Mouse (Mus musculus) stomach, postnatal 0 days (tissue): ENCODE measurements around the gene Tmem107. TPM values are rescaled to one million over a fixed set of nuclear protein-coding genes. Genes with fewer than 3 reads are reported as not detected.

Experiments used
- ATAC-seq: fragments of 200-750 bp; cut with Nextera tagmentation; 2 replicates; pipeline ENCODE4 v1.8.0; 2017; ENCODE audit not compliant: low FRiP score, low TSS enrichment
- DNase-seq: peaks from one replicate; pipeline ENCODE4 v3.0.0-alpha.2; 2016; ENCODE audit warnings: low spot score
- H3K27ac ChIP-seq: fragments of 300-500 bp; sonication (generic); replicated peaks from 2 replicates; pipeline ENCODE4 v1.5.1; 2014; ENCODE audit warnings: mild to moderate bottlenecking, control low read depth
- H3K27me3 ChIP-seq: fragments of 300-500 bp; sonication (generic); 2 replicates; pipeline ENCODE4 v1.6.1; 2014; ENCODE audit warnings: low read length; ENCODE audit not compliant: control insufficient read depth, insufficient read depth
- H3K36me3 ChIP-seq: fragments of 300-500 bp; sonication (generic); 2 replicates; pipeline ENCODE4 v1.6.1; 2014; ENCODE audit warnings: low read length, mixed read lengths; ENCODE audit not compliant: control insufficient read depth, insufficient read depth
- H3K4me1 ChIP-seq: fragments of 300-500 bp; sonication (generic); replicated peaks from 2 replicates; pipeline ENCODE4 v1.6.1; 2014; ENCODE audit warnings: antibody characterized with exemption; ENCODE audit not compliant: control insufficient read depth, insufficient read depth
- H3K4me2 ChIP-seq: fragments of 300-500 bp; sonication (generic); replicated peaks from 2 replicates; pipeline ENCODE4 v1.6.1; 2014; ENCODE audit warnings: low read depth, mild to moderate bottlenecking, control low read depth, moderate library complexity
- H3K4me3 ChIP-seq: fragments of 300-500 bp; sonication (generic); 2 replicates; pipeline ENCODE4 v1.5.1; 2014; ENCODE audit warnings: low read depth, low read length, control low read depth
- H3K9ac ChIP-seq: fragments of 300-500 bp; sonication (generic); 2 replicates; pipeline ENCODE4 v1.6.1; 2014; ENCODE audit warnings: mild to moderate bottlenecking, low read length, control low read depth, mixed read lengths
- H3K9me3 ChIP-seq: fragments of 300-500 bp; sonication (generic); 2 replicates; pipeline ENCODE4 v1.6.1; 2016; ENCODE audit warnings: low read length; ENCODE audit not compliant: control insufficient read depth
- CTCF ChIP-seq: IDR thresholded peaks from 2 replicates; pipeline ENCODE4 v1.5.1; 2016; ENCODE audit warnings: antibody characterized with exemption, low read depth, mild to moderate bottlenecking, moderate library complexity
- EP300 ChIP-seq: optimal IDR thresholded peaks from 2 replicates; pipeline ENCODE3; 2016; ENCODE audit warnings: antibody characterized with exemption
- WGBS: fragments of 180-500 bp; shearing (Covaris S2); extraction: QIAGEN DNeasy Blood & Tissue Kit; methylation state at CpG from one replicate; pipeline ENCODE4 v1.1.7; 2014; 5-methylcytosine and 5-hydroxymethylcytosine counted together
- polyA plus RNA-seq: library from polyadenylated mRNA; unstranded; fragments of >200 nt; fragmentation: Nextera tagmentation; extraction: Ambion mirVana; gene quantifications from 2 replicates; pipeline ENCODE4 v1.2.1, GENCODE M21; 2015

Gene Tmem107
- polyA plus RNA-seq, 1 experiment from 2014 or later, result 30.8 TPM

DNA sequence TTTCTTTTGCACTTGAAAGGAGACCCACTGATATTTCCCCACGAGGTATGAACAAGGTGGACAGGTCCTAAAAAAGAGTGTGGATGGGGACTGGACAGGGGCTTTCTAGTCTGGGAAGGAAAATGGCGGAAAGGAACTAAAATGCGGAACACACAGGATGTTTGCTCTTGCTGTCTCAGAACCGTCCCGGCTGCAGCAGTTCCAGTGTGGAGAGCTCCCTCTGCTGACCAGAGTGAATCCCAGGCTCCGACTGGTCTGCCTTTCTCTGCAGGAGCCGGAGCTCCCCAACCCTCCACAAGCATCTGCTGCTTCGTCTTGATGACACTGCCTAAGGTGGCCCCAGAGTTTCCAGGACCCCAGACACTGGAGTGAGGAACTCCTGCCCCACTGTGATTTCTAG, 34.8 kb upstream of the Tmem107 start:
- TF ChIP-seq EP300 (no peak), CTCF (peak; percentile 89)
- Histone ChIP-seq H3K27me3 (no peaks in the 10 kb centered on the region), H3K4me1 (no peaks in the 10 kb centered on the region; the same call in 1 of the 2 replicates), H3K9ac (no peak overlapping the region), H3K4me3 (no peak overlapping the region), H3K27ac (no peak overlapping the region; the same call in 1 of the 2 replicates), H3K4me2 (peak overlapping the region; percentile 44), H3K9me3 (no peaks in the 10 kb centered on the region), H3K36me3 (peaks cover 19% of the 10 kb centered on the region)
- ATAC-seq, result peak; percentile 70
- 4% methylated on average over 8 of the region's 8 CpGs for WGBS
- peak; percentile 88 for DNase-seq

DNA sequence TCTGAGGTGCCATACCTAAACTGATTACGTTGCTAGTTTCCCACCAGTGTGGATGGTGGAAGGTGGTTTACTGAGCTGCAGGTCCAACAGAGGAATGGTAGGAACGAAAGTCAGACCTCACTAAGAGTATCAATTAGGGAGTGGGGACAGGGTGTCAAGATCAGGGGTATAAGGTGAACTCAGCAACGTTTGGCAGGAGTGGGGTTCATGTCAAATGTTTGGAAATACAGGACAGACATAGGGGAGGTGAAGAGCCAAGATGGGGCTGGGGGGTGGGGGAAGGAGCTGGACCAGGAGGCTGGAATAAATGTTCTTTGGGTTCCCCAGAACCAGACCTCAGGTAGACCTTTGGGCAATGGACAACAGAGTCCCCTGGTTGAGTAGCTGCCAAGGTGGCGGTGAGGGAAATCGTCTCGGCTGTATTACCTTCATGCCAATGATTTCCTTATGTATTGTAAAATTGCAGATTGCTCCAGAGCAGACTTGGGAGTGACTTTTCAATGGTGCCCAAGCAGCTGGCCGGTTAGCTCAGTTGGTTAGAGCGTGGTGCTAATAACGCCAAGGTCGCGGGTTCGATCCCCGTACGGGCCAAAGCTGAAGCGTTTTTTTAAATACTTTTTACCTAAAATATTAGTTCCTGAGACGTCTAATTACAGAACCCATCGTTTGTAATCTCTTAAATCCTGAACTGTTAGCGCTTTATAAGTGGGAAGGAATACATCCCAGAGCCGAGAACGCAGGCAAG, 33.9 kb upstream of the Tmem107 start:
- H3K4me1 ChIP-seq, result no peaks in the 10 kb centered on the region; the same call in 1 of the 2 replicates
- H3K36me3 ChIP-seq, result peaks cover 14% of the 10 kb centered on the region
- 8% methylated on average over 20 of the region's 20 CpGs for WGBS
- peak overlapping the region; percentile 44 for H3K4me2 ChIP-seq
- H3K27me3 ChIP-seq, result no peaks in the 10 kb centered on the region
- DNase-seq (peak; percentile 84), ATAC-seq (peak; percentile 19; the same call in 1 of the 2 replicates)
- peak overlapping the region; percentile 45 for H3K4me3 ChIP-seq
- H3K9me3 ChIP-seq, result no peaks in the 10 kb centered on the region
- peak overlapping the region; percentile 27 for H3K9ac ChIP-seq
- peak overlapping the region; percentile 19; the same call in 1 of the 2 replicates for H3K27ac ChIP-seq
- TF ChIP-seq EP300 (no peak), CTCF (no peak)

DNA sequence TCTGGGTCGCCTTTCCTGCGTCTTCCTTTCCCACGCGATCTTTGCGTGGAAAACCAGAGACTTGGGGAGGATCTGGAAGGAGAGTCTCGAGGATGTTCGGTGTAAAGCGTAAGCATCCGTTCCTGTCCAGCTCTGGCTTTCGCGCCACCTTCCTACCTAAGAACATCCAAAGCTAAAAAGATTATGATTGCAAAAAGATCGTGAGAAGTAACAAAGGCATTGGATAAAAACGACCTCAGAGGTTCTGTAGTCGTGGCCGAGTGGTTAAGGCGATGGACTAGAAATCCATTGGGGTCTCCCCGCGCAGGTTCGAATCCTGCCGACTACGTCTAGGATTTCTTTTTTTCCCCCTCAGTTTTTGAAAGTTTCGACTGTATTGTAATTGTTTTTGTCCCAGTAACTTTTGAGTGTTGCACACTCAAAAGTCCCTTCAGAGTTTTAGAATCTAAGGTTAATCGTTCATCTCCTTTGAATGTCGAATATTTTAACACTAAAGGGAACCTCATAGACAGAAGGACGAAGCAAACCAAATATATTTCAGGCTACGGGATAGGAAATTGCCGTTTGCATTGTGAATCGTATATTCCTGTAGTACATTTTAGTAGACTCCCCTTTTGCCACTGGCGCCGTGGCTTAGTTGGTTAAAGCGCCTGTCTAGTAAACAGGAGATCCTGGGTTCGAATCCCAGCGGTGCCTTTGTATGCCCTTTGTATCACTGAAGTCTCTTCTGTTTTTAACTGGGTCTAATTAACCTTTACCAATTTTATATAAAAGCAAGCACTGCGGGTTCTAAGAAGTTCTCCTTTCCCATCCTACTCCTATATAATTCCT, 33.2 kb upstream of the Tmem107 start:
- H3K4me2 ChIP-seq, result peak overlapping the region; percentile 44
- ATAC-seq (peak; percentile 17; the same call in 1 of the 2 replicates), DNase-seq (peak; percentile 73)
- peak overlapping the region; percentile 19; the same call in 1 of the 2 replicates for H3K27ac ChIP-seq
- peak overlapping the region; percentile 45 for H3K4me3 ChIP-seq
- H3K36me3 ChIP-seq, result peaks cover 11% of the 10 kb centered on the region
- WGBS, result 1% methylated on average over 34 of the region's 34 CpGs
- no peaks in the 10 kb centered on the region; the same call in 1 of the 2 replicates for H3K4me1 ChIP-seq
- no peak for TF ChIP-seq CTCF
- no peak for TF ChIP-seq EP300
- peak overlapping the region; percentile 27 for H3K9ac ChIP-seq
- no peaks in the 10 kb centered on the region for H3K27me3 ChIP-seq
- no peaks in the 10 kb centered on the region for H3K9me3 ChIP-seq

DNA sequence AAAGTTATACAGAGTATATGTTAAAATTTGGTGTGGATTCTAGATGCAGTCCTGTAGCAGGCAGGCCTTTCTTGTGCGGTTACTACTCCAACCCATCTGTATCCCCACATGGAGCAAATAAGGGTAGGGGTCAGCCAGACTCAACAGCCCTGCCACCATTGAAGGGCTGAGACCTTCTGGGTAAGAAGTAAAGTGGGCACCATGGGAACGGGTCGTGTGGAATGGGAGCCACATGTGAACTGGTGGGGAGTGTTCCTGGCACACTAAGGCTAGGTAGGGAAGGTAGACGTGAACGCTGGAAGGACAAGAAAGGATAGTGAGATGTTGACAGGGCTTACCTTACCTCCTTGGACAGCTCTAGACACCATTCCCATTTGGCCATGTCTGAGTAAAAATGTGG, 32.4 kb upstream of the Tmem107 start:
- Histone ChIP-seq H3K4me1 (no peaks in the 10 kb centered on the region; the same call in 1 of the 2 replicates), H3K27ac (no peak overlapping the region), H3K27me3 (no peaks in the 10 kb centered on the region), H3K9ac (no peak overlapping the region), H3K4me2 (no peak overlapping the region), H3K4me3 (no peak overlapping the region), H3K36me3 (peaks cover 11% of the 10 kb centered on the region), H3K9me3 (no peaks in the 10 kb centered on the region)
- no peak for DNase-seq
- WGBS, result 70% methylated on average over 5 of the region's 5 CpGs
- TF ChIP-seq EP300 (no peak), CTCF (no peak)
- ATAC-seq, result no peak

DNA sequence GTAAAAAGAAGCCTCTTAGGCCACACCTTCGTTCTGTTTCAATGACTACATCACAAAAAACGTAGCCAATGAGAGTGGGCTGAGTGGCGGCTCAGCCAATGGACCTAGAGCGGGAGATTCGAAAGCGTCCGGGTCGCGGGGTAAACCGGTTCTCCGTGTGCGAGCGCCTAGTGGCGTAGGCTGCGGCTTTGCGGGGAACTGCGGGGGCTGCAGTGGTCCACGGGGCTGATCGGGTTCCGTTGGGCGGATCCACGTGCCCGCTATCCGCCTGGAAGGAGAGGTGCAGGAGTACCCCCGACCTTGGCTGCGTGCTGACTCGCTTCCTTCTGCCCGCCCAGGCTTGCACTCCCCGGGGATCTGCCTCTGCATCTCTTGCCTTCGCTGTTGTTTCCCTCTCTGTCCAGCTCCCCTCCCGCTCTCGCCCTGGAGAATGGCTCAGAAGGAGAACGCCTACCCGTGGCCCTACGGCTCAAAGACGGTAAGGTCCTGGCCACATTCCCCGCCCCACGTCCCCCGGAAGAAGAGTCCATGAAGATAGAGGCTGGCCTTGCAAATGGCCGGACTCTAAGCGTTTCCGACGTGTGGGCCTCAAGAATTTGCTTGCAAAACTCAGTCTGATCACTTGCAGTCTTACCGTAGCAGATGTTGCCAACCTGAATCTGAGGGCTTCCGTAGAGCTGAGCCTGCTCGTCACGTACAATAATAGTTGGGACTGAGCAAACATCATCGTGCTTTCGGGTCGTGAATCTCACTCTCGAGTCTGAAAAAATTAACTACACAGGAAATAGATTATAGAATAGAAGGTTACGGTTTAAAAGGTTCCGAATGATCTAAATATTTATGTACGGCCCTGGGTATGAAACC, 24.8 kb upstream of the Tmem107 start, which contains the start of gene Aurkb:
Gene Aurkb, plus strand, starts transcription at position 117 of the 864 bp plus-strand sequence.
- TF ChIP-seq CTCF, result no peak
- TF ChIP-seq EP300, result no peak
- peak within 1 kb of the TSS; percentile 79 for H3K27ac ChIP-seq

More for the DNA sequence above, 24.8 kb upstream of the Tmem107 start, which contains the start of gene Aurkb:
- Histone ChIP-seq H3K9me3 (no peaks in the 10 kb centered on the region), H3K9ac (peak within 1 kb of the TSS; percentile 70), H3K27me3 (no peaks in the 10 kb centered on the region), H3K36me3 (no peaks in the 10 kb centered on the region), H3K4me1 (no peaks in the 10 kb centered on the region), H3K4me3 (peak within 1 kb of the TSS; percentile 79), H3K4me2 (peak within 1 kb of the TSS; percentile 86)
- DNase-seq (peak; percentile 90), ATAC-seq (peak; percentile 76)
- under 1% methylated on average over 53 of the region's 54 CpGs for WGBS
